8 mouse cellular contexts compared by ENCODE assay signal in the genomic region with DNA sequence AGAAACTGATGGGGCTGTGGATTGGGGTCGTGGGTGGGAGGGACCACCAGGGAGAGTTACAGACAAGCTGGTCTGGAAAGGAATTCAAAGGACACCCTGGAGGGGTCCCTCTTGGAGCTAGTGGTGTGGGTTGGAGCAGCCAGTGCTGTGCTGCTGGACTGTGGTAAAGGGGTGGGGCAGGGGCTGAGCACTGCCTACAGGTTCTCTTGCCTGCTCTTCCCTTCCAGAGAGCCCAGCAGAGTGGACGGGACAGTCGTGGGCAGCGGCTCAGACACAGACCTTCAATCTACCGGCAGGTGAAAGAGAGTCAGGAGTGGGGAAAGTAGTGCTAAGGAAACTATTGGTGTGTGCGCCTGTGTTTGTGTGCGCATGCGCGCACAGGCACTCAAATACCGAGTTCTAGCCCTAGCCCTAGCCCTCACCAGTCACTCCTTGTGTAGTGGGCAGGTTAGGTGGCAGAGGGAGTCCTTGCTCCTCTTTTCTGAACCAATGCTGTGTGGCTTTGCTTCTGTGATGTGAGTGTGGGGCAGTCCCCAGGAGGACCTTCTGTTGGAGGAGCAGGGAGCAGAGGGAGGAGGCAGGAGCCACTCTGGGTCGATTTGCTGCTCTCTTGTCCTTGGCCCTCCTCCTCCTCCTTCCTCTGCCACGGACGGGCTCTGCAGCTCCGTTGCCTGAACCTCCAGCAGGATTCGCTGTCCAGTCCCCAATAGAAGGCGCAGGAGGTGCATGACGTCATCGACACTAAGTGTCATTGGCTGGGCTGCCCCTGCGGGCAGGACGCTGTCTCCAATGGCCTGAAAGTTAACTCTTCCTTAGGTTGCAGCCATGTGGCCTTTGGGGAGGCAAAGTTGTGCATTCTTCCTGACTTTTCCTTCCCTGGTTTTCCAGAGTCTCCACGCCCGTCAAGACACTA. TPM values are rescaled to one million over a fixed set of nuclear protein-coding genes. Genes with fewer than 3 reads are reported as not detected.
DNase-seq lines count a peak whose midpoint lies in the region; ATAC-seq and TF ChIP-seq lines count a peak whose summit lies in the region.

No protein-coding gene starts in this region.

- peak overlapping the region; percentile 77 for H3K4me3 ChIP-seq in ES-Bruce4 (ENCODE audit: low read depth, low read length)
- H3K4me3 ChIP-seq in forebrain, embryonic 12.5 days (replicated peaks): peak overlapping the region; percentile 34
- H3K4me3 ChIP-seq in heart, postnatal 0 days (ENCODE audit: low read depth, low read length): peak overlapping the region; percentile 33
- peak overlapping the region; percentile 40 for H3K4me3 ChIP-seq in liver, embryonic 16.5 days (ENCODE audit: low read depth, low read length)
- peak overlapping the region; percentile 25; the same call in 1 of the 2 replicates for H3K4me3 ChIP-seq in neural tube, embryonic 14.5 days (ENCODE audit: low read depth, low read length)
- peak overlapping the region; percentile 72 for H3K4me3 ChIP-seq in testis, adult 2 months (ENCODE audit: control insufficient read depth, low read depth, low read length)

- no peak for TF ChIP-seq POLR2A in ES-Bruce4 (IDR thresholded peaks at IDR 0.05; ENCODE audit: insufficient read depth, low read length)
- TF ChIP-seq POLR2A in testis, adult 2 months (IDR thresholded peaks at IDR 0.05; ENCODE audit: control insufficient read depth, low read depth, low read length): peak; percentile 77

- H3K9me3 ChIP-seq in ES-Bruce4 (replicated peaks; ENCODE audit: control insufficient read depth, insufficient read depth, low read length, poor library complexity, severe bottlenecking): no peaks in the 10 kb centered on the region
- H3K9me3 ChIP-seq in forebrain, embryonic 12.5 days: no peaks in the 10 kb centered on the region
- H3K9me3 ChIP-seq in heart, postnatal 0 days (replicated peaks; ENCODE audit: control insufficient read depth, low read length): no peaks in the 10 kb centered on the region
- no peaks in the 10 kb centered on the region for H3K9me3 ChIP-seq in liver, embryonic 16.5 days (replicated peaks; ENCODE audit: control insufficient read depth, low read length)
- no peaks in the 10 kb centered on the region for H3K9me3 ChIP-seq in neural tube, embryonic 14.5 days (ENCODE audit: control insufficient read depth, low read length)

- H3K9ac ChIP-seq in ES-Bruce4 (ENCODE audit: low read depth, poor library complexity, severe bottlenecking): peak overlapping the region; percentile 55
- peak overlapping the region; percentile 36 for H3K9ac ChIP-seq in forebrain, embryonic 12.5 days
- peak overlapping the region; percentile 36; the same call in 1 of the 2 replicates for H3K9ac ChIP-seq in heart, postnatal 0 days (replicated peaks; ENCODE audit: low read depth, low read length)
- H3K9ac ChIP-seq in liver, embryonic 16.5 days (ENCODE audit: low read depth, low read length): peak overlapping the region; percentile 34
- H3K9ac ChIP-seq in neural tube, embryonic 14.5 days (replicated peaks; ENCODE audit: low read depth, low read length): 0 out of 2 replicates have a peak overlapping the region, but pooled peaks have one; percentile 8

- TF ChIP-seq EP300 in ES-Bruce4 (IDR thresholded peaks at IDR 0.05; ENCODE audit: insufficient read depth, low read depth, low read length): no peak
- TF ChIP-seq EP300 in heart, postnatal 0 days (IDR thresholded peaks at IDR 0.05; ENCODE audit: low read depth): no peak

- H3K36me3 ChIP-seq in ES-Bruce4 (ENCODE audit: control insufficient read depth, insufficient read depth, low read length, poor library complexity, severe bottlenecking): no peaks in the 10 kb centered on the region
- no peaks in the 10 kb centered on the region for H3K36me3 ChIP-seq in forebrain, embryonic 12.5 days (replicated peaks)
- no peaks in the 10 kb centered on the region for H3K36me3 ChIP-seq in heart, postnatal 0 days (replicated peaks; ENCODE audit: control insufficient read depth, insufficient read depth, low read length)
- H3K36me3 ChIP-seq in liver, embryonic 16.5 days (ENCODE audit: control insufficient read depth, insufficient read depth): no peaks in the 10 kb centered on the region
- H3K36me3 ChIP-seq in neural tube, embryonic 14.5 days (ENCODE audit: control insufficient read depth, insufficient read depth, low read length): no peaks in the 10 kb centered on the region
- no peaks in the 10 kb centered on the region for H3K36me3 ChIP-seq in testis, adult 2 months (ENCODE audit: control insufficient read depth, insufficient read depth, low read length)

- peak; percentile 88 for ATAC-seq in forebrain, embryonic 12.5 days (ENCODE audit: low FRiP score)
- ATAC-seq in heart, postnatal 0 days (ENCODE audit: insufficient read depth, low read depth): peak; percentile 92
- peak; percentile 94 for ATAC-seq in liver, embryonic 16.5 days (ENCODE audit: low read depth)
- ATAC-seq in neural tube, embryonic 14.5 days (ENCODE audit: low read depth): peak; percentile 65; the same call in 1 of the 2 replicates

- H3K27me3 ChIP-seq in ES-Bruce4 (ENCODE audit: control insufficient read depth, insufficient read depth, low read length, poor library complexity, severe bottlenecking): no peaks in the 10 kb centered on the region
- peaks cover 47% of the 10 kb centered on the region for H3K27me3 ChIP-seq in forebrain, embryonic 12.5 days
- peaks cover 25% of the 10 kb centered on the region for H3K27me3 ChIP-seq in heart, postnatal 0 days (ENCODE audit: control insufficient read depth, insufficient read depth, low read length)
- H3K27me3 ChIP-seq in liver, embryonic 16.5 days (ENCODE audit: control insufficient read depth, insufficient read depth, low read depth, low read length): peaks cover 39% of the 10 kb centered on the region
- peaks cover 5% of the 10 kb centered on the region for H3K27me3 ChIP-seq in neural tube, embryonic 14.5 days (ENCODE audit: control insufficient read depth, insufficient read depth, low read length)
- H3K27me3 ChIP-seq in testis, adult 2 months (ENCODE audit: control insufficient read depth, insufficient read depth, low read length): no peaks in the 10 kb centered on the region

- H3K27ac ChIP-seq in ES-Bruce4 (ENCODE audit: insufficient read depth, low read length): peak overlapping the region; percentile 67
- H3K27ac ChIP-seq in forebrain, embryonic 12.5 days: peak overlapping the region; percentile 88
- H3K27ac ChIP-seq in heart, postnatal 0 days (ENCODE audit: low read depth): peak overlapping the region; percentile 85
- H3K27ac ChIP-seq in liver, embryonic 16.5 days (ENCODE audit: low read length): 0 out of 2 replicates have a peak overlapping the region, but pooled peaks have one; percentile 49
- peak overlapping the region; percentile 81 for H3K27ac ChIP-seq in neural tube, embryonic 14.5 days (ENCODE audit: low read depth, low read length)
- peak overlapping the region; percentile 91 for H3K27ac ChIP-seq in testis, adult 2 months (ENCODE audit: control insufficient read depth, insufficient read depth, low read depth, low read length)

- H3K4me1 ChIP-seq in ES-Bruce4 (ENCODE audit: control insufficient read depth, insufficient read depth, low read length): no peaks in the 10 kb centered on the region
- peaks cover 61% of the 10 kb centered on the region for H3K4me1 ChIP-seq in forebrain, embryonic 12.5 days
- peaks cover 30% of the 10 kb centered on the region for H3K4me1 ChIP-seq in heart, postnatal 0 days (ENCODE audit: control insufficient read depth, insufficient read depth)
- H3K4me1 ChIP-seq in liver, embryonic 16.5 days (ENCODE audit: control insufficient read depth, low read depth, low read length): peaks cover 15% of the 10 kb centered on the region
- H3K4me1 ChIP-seq in neural tube, embryonic 14.5 days (ENCODE audit: control insufficient read depth, insufficient read depth, low read length): peaks cover 38% of the 10 kb centered on the region
- H3K4me1 ChIP-seq in testis, adult 2 months (ENCODE audit: control insufficient read depth, insufficient read depth, low read length): peaks cover 40% of the 10 kb centered on the region

- WGBS in forebrain, embryonic 12.5 days: 9% methylated on average over 22 of the region's 22 CpGs
- WGBS in heart, postnatal 0 days: 14% methylated on average over 21 of the region's 22 CpGs
- WGBS in liver, embryonic 16.5 days (ENCODE audit: insufficient replicate concordance): 15% methylated on average over 21 of the region's 22 CpGs
- whole genome bisulfite sequencing in neural tube, embryonic 14.5 days: 13% methylated on average over 22 of the region's 22 CpGs

- H3K4me2 ChIP-seq in forebrain, embryonic 12.5 days: peak overlapping the region; percentile 55
- peak overlapping the region; percentile 56 for H3K4me2 ChIP-seq in heart, postnatal 0 days (ENCODE audit: low read depth, low read length)
- peak overlapping the region; percentile 63 for H3K4me2 ChIP-seq in liver, embryonic 16.5 days (ENCODE audit: low read depth, low read length)
- H3K4me2 ChIP-seq in neural tube, embryonic 14.5 days (ENCODE audit: low read depth, low read length): peak overlapping the region; percentile 45

- DNase-seq in c-Kit-positive CD71-positive TER-119-positive erythroid progenitor cells, embryonic 14.5 days (ENCODE audit: low spot score): peak; percentile 84
- DNase-seq in heart, postnatal 0 days (ENCODE audit: low spot score): peak; percentile 98
- peak; percentile 93 to 96 for DNase-seq in kidney, postnatal 36 days

- no peak for TF ChIP-seq CTCF in ES-Bruce4 (IDR thresholded peaks at IDR 0.05; ENCODE audit: low read depth, low read length)
- TF ChIP-seq CTCF in heart, postnatal 0 days (IDR thresholded peaks at IDR 0.05; ENCODE audit: low read depth): peak; percentile 37
- peak; percentile 8; the same call in 1 of the 2 replicates for TF ChIP-seq CTCF in testis, adult 2 months (IDR thresholded peaks at IDR 0.05; ENCODE audit: control insufficient read depth, insufficient read depth, insufficient replicate concordance, low read depth, low read length)

RNA-seq across cellular contexts. Expression of a gene that starts 3.5 kb away (rescaled TPM):
- not detected in 2 replicates for polyA plus RNA-seq in ES-Bruce4 (2011; ENCODE audit: insufficient read depth, insufficient read length, low read depth, missing spikeins)
- polyA plus RNA-seq in forebrain, embryonic 12.5 days (2016; fragmentation: Nextera tagmentation; extraction: Ambion mirVana): 4.2 and 4.3 TPM in 2 replicates
- total RNA-seq in heart, postnatal 0 days (2014; rRNA removed; ENCODE audit: low replicate concordance): 11.4 and 38.8 TPM in 2 replicates
- polyA plus RNA-seq in heart, postnatal 0 days (2015; fragmentation: Nextera tagmentation; extraction: Ambion mirVana): 21.1 and 21.6 TPM in 2 replicates
- polyA plus RNA-seq in liver, embryonic 16.5 days (2015; fragmentation: Nextera tagmentation; extraction: Ambion mirVana): 1.1 and 1.2 TPM in 2 replicates
- polyA plus RNA-seq in neural tube, embryonic 14.5 days (2014; fragmentation: Nextera tagmentation; extraction: Ambion mirVana): 23.7 and 29.1 TPM in 2 replicates
- 3.7 and 5.5 TPM in 2 replicates for polyA plus RNA-seq in testis, adult 2 months (2012; rRNA removed)

RNA-seq across cellular contexts. Expression of a gene that starts 4.2 kb away (rescaled TPM):
- not detected in 2 replicates for polyA plus RNA-seq in ES-Bruce4 (2011; ENCODE audit: insufficient read depth, insufficient read length, low read depth, missing spikeins)
- polyA plus RNA-seq in forebrain, embryonic 12.5 days (2016; fragmentation: Nextera tagmentation; extraction: Ambion mirVana): 0.76 and 1.3 TPM in 2 replicates
- not detected in 2 replicates for total RNA-seq in heart, postnatal 0 days (2014; rRNA removed; ENCODE audit: low replicate concordance)
- 2.5 and 2.6 TPM in 2 replicates for polyA plus RNA-seq in heart, postnatal 0 days (2015; fragmentation: Nextera tagmentation; extraction: Ambion mirVana)
- polyA plus RNA-seq in liver, embryonic 16.5 days (2015; fragmentation: Nextera tagmentation; extraction: Ambion mirVana): 0.12 TPM in 1 of 2 replicates, not detected in the other
- 2.7 and 3.1 TPM in 2 replicates for polyA plus RNA-seq in neural tube, embryonic 14.5 days (2014; fragmentation: Nextera tagmentation; extraction: Ambion mirVana)
- polyA plus RNA-seq in testis, adult 2 months (2012; rRNA removed): 7.8 and 8.4 TPM in 2 replicates

RNA-seq across cellular contexts. Expression of a gene that starts 30.7 kb away (rescaled TPM):
- polyA plus RNA-seq in ES-Bruce4 (2011; ENCODE audit: insufficient read depth, insufficient read length, low read depth, missing spikeins): 36.5 and 39.1 TPM in 2 replicates
- polyA plus RNA-seq in forebrain, embryonic 12.5 days (2016; fragmentation: Nextera tagmentation; extraction: Ambion mirVana): 1.4 and 1.9 TPM in 2 replicates
- 19.0 and 25.5 TPM in 2 replicates for total RNA-seq in heart, postnatal 0 days (2014; rRNA removed; ENCODE audit: low replicate concordance)
- polyA plus RNA-seq in heart, postnatal 0 days (2015; fragmentation: Nextera tagmentation; extraction: Ambion mirVana): 5.8 and 6.1 TPM in 2 replicates
- polyA plus RNA-seq in liver, embryonic 16.5 days (2015; fragmentation: Nextera tagmentation; extraction: Ambion mirVana): 6.7 and 7.7 TPM in 2 replicates
- polyA plus RNA-seq in neural tube, embryonic 14.5 days (2014; fragmentation: Nextera tagmentation; extraction: Ambion mirVana): 0.52 and 1.1 TPM in 2 replicates
- 6.3 and 7.5 TPM in 2 replicates for polyA plus RNA-seq in testis, adult 2 months (2012; rRNA removed)

Comparison
In these comparisons a context has a peak if more than half of its experiments do, and no peak if none do; other contexts are left out.
1. Peak in every context shown above with its lines: DNase-seq, ATAC-seq, H3K4me3 ChIP-seq and H3K27ac ChIP-seq.
2. H3K4me3 ChIP-seq: peak in every context shown above with its lines; median percentile 77 in ES-Bruce4; 72 in testis, adult 2 months; 40 in liver, embryonic 16.5 days; 34 in forebrain, embryonic 12.5 days; 33 in heart, postnatal 0 days; 25 in neural tube, embryonic 14.5 days.